Mouse (Mus musculus): ENCODE results near the gene Il17rd. TPM values are rescaled to one million over a fixed set of nuclear protein-coding genes. Genes with fewer than 3 reads are reported as not detected.

Gene Il17rd
- 1 to 10 TPM; 2.0 to 3.4 TPM for total RNA-seq (2021)
- 1.2 and 1.3 TPM in 2 replicates for polyA plus RNA-seq (2012; rRNA removed)
- long read RNA-seq, full-length matches to known transcripts, result 2 of 3 reads
- long read RNA-seq, partial matches to known transcripts, result 0 of 3 reads
- long read RNA-seq, other reads (novel, unspliced or antisense), result 1 of 3 reads

GRCm38 (mm10) chr14:27038783-27039182 is at the start of gene Il17rd:
TSS of gene Il17rd (plus strand) at chr14:27038941.
- DNase-seq, result peak; percentile 97

GRCm38 (mm10) chr14:26991622-26992021 is 47.1 kb upstream of the Il17rd start:
- DNase-seq, result no peak

DNA sequence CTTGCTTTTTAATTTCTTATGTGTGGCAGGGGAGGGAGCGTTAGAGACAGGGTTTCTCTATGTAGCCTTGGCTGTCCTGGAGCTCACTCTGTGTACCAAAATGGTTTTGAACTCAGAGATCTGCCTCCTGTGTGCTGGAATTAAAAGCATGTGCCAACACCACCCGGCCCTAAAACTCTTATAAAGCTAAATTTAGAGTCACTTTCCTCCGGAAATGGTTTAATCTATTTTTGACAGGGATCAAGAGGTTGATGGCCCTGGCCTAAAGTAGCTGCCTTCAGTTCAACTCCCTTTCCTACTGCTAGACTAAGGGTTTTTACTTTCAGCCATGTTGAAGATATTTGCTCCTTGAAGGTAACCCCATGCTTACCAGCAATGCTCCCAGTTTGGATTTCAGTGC is 45.3 kb upstream of the Il17rd start:
- no peak for DNase-seq

- DNase-seq, result peak; percentile 43
These were observed 44.5 kb upstream of the Il17rd start, which contains the start of gene Hesx1 for GRCm38 (mm10) chr14:26994211-26994741. TSS of gene Hesx1 (plus strand) at chr14:26994416.

DNA sequence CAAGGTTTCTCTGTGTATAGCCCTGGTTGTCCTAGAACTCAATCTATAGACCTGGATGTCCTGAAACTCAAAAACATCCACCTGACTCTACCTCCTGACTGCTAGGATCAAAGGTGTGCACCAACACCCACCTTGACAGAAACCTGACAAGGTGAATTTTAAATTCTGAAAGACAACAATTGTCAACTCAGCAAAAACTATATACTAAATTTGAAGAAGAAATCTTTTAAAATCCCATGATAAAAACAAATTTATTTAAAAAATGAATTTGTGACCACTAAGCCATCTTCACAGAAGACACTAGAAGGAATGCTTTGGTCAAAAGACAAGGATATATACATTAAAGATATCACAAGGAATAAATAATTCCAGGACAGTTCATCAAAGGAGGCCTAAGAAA is 42.5 kb upstream of the Il17rd start:
- no peak for DNase-seq

GRCm38 (mm10) chr14:27000386-27000785 is 38.4 kb upstream of the Il17rd start:
- DNase-seq, result no peak

DNA sequence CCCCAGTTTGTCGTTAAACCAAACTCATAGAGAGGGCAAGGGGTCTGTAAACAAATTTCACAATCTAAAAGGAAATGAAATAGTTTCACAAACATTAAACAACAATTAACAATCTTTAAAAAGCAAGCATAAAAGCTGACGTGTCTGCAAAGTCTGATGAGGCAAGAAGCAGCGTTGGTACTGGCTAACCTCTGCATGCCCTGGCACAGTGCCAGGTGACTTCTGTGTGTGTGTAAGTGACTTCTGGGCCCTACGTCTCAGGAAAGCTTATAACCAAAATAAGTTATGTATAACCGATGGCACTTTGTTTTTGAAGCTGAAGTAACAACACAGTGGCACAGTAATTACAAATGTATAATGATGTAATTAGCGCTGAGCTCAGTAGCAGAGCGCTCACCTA is 33.8 kb upstream of the Il17rd start:
- no peak for DNase-seq

- DNase-seq, result no peak
These were observed 32.8 kb upstream of the Il17rd start for GRCm38 (mm10) chr14:27005937-27006336.

DNA sequence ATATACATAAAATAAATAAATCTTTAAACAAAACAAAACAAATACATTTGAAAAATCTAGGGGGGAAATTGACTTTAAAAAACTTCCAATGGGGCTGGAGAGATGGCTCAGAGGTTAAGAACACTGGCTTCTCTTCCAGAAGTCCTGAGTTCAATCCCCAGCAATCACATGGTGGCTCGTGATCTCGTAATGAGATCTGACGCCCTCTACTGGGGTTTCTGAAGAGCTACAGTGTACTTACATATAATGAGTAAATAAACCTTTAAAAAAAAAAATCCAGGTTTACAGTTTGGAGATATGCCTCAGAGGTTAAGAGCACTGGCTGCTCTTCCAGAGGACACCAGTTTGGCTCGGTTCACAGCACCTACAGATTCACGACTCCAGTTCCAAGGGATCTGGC is 27.2 kb upstream of the Il17rd start:
- DNase-seq, result no peak

DNA sequence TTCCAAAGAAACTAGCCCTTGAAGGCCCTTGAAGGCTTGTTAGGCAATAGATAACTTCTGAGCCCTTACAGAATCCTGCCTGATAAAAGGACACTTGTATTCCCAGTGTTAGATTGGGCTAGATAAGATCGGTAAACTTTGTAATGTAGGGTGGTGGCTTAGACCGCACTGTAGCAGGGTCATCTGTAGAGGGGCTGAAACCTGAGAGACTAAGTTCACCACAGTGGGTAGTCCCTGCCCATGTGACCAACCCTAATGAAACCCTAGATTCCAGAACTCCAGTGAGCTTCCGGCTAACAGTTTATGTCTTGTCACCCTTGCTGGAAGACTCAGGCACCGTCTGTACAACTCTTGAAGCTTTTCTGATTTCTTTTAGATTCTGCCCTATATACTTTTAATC is 25.1 kb upstream of the Il17rd start:
- DNase-seq, result no peak

DNA sequence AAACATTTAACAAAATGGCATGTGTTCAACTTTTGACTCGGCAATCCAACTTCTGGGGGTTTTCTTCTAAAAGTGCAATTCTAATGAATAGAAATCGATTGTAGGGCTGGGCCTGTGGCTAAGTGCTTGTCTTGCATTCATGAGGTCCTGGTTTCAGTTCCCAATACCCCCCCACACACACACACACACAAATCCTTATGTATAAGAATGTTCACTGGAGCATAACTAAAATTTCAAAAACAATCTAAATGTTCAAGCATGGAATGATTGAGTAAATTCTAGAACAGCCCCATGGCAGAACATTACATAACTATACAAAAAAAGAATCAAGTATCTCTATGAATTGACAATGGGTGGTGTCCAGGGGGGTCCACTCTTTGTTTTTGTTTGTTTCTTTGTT is 20.8 kb upstream of the Il17rd start:
- no peak for DNase-seq

DNA sequence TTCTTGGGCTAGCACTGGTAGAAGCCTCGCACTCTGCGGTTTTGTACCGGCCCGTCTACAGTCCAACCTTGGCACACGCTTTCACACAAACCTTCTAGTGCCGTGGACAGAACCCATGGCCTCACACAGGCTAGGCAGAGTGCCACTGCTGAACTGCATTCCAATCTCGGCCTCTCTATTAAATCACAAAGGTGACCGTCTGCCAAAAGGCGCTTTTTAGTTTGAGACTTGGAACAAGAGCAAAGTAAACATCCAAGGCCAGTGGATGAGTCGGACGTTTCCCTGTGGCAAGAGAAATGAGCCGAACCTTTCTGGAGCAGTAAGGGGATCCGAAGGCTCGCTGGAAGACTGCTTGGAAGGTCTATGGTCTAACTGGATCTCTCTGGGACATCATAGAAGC is 18.9 kb upstream of the Il17rd start:
- DNase-seq, result peak; percentile 86

GRCm38 (mm10) chr14:27022876-27023275 is 15.9 kb upstream of the Il17rd start:
- peak; percentile 63 for DNase-seq

- no peak for DNase-seq
These were observed 14.1 kb upstream of the Il17rd start for GRCm38 (mm10) chr14:27024664-27025063.

DNA sequence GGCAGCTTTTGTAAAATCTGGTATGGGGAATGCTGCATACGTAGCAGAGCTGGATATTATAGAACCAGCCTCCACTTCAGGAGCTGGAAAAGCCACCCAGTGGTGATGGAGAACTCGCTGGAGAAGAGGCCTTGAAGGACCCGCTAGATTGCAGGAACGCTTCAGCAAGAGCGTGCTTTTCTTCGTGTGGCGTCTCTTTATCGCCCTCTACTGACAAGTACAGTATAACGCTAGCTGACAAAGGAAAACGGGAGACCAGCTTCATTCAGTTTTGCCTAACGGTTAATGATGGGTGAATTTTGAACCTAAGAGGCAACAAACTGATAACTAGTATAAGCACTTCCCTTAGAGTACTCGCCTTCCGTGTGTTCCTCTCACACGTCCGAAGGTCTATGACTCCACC is 9.0 kb upstream of the Il17rd start:
- peak; percentile 50 for DNase-seq

GRCm38 (mm10) chr14:27031142-27031541 is 7.6 kb upstream of the Il17rd start:
- DNase-seq, result peak; percentile 65

DNA sequence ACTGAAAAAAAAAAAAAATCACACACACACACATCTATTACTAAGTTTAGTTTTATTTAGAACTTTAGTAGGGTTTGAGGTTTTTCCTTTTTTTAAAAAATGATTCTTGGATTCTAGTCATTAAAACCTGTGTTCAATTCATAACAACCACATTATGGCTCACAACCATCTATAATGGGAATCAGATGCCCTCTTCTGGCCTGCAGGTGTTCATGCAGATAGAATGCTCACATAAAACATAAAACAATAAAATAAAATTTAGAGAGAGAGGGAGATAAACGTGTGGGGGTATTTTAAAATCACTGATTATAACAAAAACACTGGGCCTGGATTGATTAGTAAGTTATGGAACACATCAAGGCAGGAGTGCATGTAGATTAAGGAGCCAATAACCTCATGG is 1.2 kb upstream of the Il17rd start:
- no peak for DNase-seq

GRCm38 (mm10) chr14:27039281-27040248 is 824 bp downstream of the Il17rd start:
- no peak for DNase-seq

DNA sequence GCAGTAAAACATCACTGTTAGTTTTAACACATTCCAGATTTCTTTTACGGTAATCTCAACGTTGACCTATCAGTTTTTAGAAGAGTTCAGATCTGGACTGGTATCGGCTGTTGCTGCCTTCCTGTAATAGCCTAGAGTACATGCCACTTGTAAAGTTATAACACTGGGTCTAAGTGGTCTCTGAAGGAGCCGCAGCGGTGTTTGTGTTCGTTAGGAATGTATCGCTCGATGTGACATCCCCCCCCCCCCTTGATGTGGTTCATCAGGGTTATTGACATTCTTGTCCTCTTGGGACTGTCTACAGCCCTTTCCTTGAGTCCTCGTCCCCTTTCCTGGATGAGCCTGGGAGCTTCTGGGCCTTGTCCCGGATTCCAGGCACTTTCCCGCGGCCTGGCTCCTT is 1.7 kb downstream of the Il17rd start:
- DNase-seq, result no peak

GRCm38 (mm10) chr14:27042280-27042983 is 3.7 kb downstream of the Il17rd start:
- DNase-seq, result no peak

GRCm38 (mm10) chr14:27043416-27043815 is 4.7 kb downstream of the Il17rd start:
- no peak for DNase-seq

GRCm38 (mm10) chr14:27044221-27044966 is 5.7 kb downstream of the Il17rd start:
- DNase-seq, result no peak
